Comparison of ENCODE assay signal across 9 mouse cellular contexts in the genomic region with DNA sequence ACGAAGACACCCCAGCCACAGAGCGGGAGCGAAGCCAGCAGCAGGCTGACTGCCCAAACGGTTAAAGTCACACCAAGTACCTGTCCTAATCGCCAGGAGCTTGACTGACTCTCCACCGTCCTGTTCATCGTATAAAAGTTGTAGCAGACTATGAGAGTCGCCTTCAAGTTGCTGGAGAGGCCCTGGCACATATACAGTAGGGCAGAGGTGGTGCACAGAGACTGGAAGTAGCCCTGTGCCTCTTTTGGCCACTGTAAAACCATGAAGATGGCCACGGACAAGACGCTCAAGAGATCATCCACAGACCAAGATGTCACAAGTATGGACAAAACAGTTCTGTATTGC. TPM values are rescaled to one million over a fixed set of nuclear protein-coding genes. Genes with fewer than 3 reads are reported as not detected.
DNase-seq lines count a peak whose midpoint lies in the region; ATAC-seq lines count a peak whose summit lies in the region.
"Had no signal": no experiment of that assay in that cellular context is flagged by ENCODE, and none has a peak within 500 bp of the region (broad histone marks: within the 10 kb centered on the region; RNA-seq: fewer than 3 reads in every experiment).

No protein-coding gene starts in this region.

- H3K4me1 ChIP-seq in megakaryocyte, embryonic 14.5 days, result peaks cover 6% of the 10 kb centered on the region
- H3K4me1 ChIP-seq in liver, embryonic 13.5 days (replicated peaks), result no peaks in the 10 kb centered on the region

- H3K4me2 ChIP-seq in liver, embryonic 13.5 days, result peak overlapping the region; percentile 43; the same call in 1 of the 2 replicates

- WGBS in liver, embryonic 13.5 days (ENCODE audit: insufficient replicate concordance), result 11% methylated on average over 10 of the region's 10 CpGs

- H3K9me3 ChIP-seq in megakaryocyte, embryonic 14.5 days, result no peaks in the 10 kb centered on the region
- no peaks in the 10 kb centered on the region for H3K9me3 ChIP-seq in liver, embryonic 13.5 days (replicated peaks)

- H3K27ac ChIP-seq in liver, embryonic 13.5 days, result no peak overlapping the region

- H3K36me3 ChIP-seq in megakaryocyte, embryonic 14.5 days (replicated peaks; ENCODE audit: low read length), result no peaks in the 10 kb centered on the region
- no peaks in the 10 kb centered on the region for H3K36me3 ChIP-seq in liver, embryonic 13.5 days

- peaks cover 9% of the 10 kb centered on the region for H3K27me3 ChIP-seq in megakaryocyte, embryonic 14.5 days (replicated peaks)
- H3K27me3 ChIP-seq in liver, embryonic 13.5 days, result peaks cover 8% of the 10 kb centered on the region

- ATAC-seq in megakaryocyte, adult 5-6 weeks (ENCODE audit: poor library complexity, severe bottlenecking), result no peak
- ATAC-seq in liver, embryonic 13.5 days (ENCODE audit: low read depth), result no peak

- no peak overlapping the region for H3K9ac ChIP-seq in liver, embryonic 13.5 days

- peak; percentile 46 to 49 for DNase-seq in cerebellum, postnatal 14 days
- no peak for DNase-seq in cerebellum, adult 11 months
- DNase-seq in liver, embryonic 13.5 days, result no peak
- DNase-seq in right cerebral cortex, postnatal 25 days, result no peak
- no peak for DNase-seq in spleen, postnatal 10 days (ENCODE audit: low spot score in 2 of 2)
- DNase-seq in urinary bladder, postnatal 36 days (ENCODE audit: low spot score in 2 of 2), result no peak
- DNase-seq: adrenal gland, adult 8-10 months had no signal

- H3K4me3 ChIP-seq in megakaryocyte, embryonic 14.5 days (replicated peaks), result peak overlapping the region; percentile 51
- H3K4me3 ChIP-seq in liver, embryonic 13.5 days (replicated peaks), result no peak overlapping the region

RNA-seq across cellular contexts. Expression of a gene that starts 0.9 kb away (rescaled TPM):
- polyA plus RNA-seq in megakaryocyte, embryonic 14.5 days (2012; ENCODE audit: insufficient read depth, low replicate concordance), result not detected in 2 replicates
- total RNA-seq in megakaryocyte, adult 5-6 weeks (2015), result 0.29 TPM in 1 of 2 replicates, not detected in the other
- total RNA-seq in megakaryocyte, adult 5-6 weeks (2017), result 0.26 TPM in 1 of 2 replicates, not detected in the other
- polyA plus RNA-seq in liver, embryonic 13.5 days (2015; fragmentation: Nextera tagmentation; extraction: Ambion mirVana), result not detected in 2 replicates

Comparison
In these comparisons a context has a peak if more than half of its experiments do, and no peak if none do; other contexts are left out.
1. DNase-seq: peak in cerebellum, postnatal 14 days (2 of 2); none in cerebellum, adult 11 months (single experiment), liver, embryonic 13.5 days (single experiment), right cerebral cortex, postnatal 25 days (single experiment), spleen, postnatal 10 days (0 of 2) and urinary bladder, postnatal 36 days (0 of 2).